Mouse (Mus musculus): Measurements from ENCODE around the gene Ctnna3.
"Not testable (repeated sequence)": the region's sequence is repeated elsewhere in the genome, so short reads cannot be mapped to it uniquely, and the experiment has no call there.

Gene Ctnna3

GRCm38 (mm10) chr10:65033516-65033915, 1603.6 kb downstream of the Ctnna3 start:
- DNase-seq, result not testable (repeated sequence)
